Mouse (Mus musculus) liver, adult 2 months (tissue): ENCODE results near the gene Tmprss15. TPM values are rescaled to one million over a fixed set of nuclear protein-coding genes. Genes with fewer than 3 reads are reported as not detected.

Experiments
- DNase-seq: peaks from one replicate; pipeline ENCODE4 v3.0.0-alpha.2; 2011; ENCODE audit warnings: low read depth, low spot score; ENCODE audit errors: extremely low read depth
- H3K27ac ChIP-seq: fragments of 200-500 bp; replicated peaks from 2 replicates; pipeline ENCODE4 v1.5.1; 2012; ENCODE audit warnings: low read depth, mild to moderate bottlenecking, control low read depth, inconsistent platforms, low read length; ENCODE audit not compliant: insufficient read depth
- H3K27me3 ChIP-seq: fragments of 200-500 bp; 2 replicates; pipeline ENCODE4 v1.6.1; 2012; ENCODE audit warnings: mild to moderate bottlenecking, moderate library complexity, low read length, inconsistent platforms; ENCODE audit not compliant: control insufficient read depth, insufficient read depth
- H3K36me3 ChIP-seq: fragments of 200-500 bp; 2 replicates; pipeline ENCODE4 v1.6.1; 2012; ENCODE audit warnings: low read length, inconsistent platforms; ENCODE audit not compliant: control insufficient read depth, insufficient read depth
- H3K4me1 ChIP-seq: fragments of 200-500 bp; 2 replicates; pipeline ENCODE4 v1.6.1; 2011; ENCODE audit warnings: low read length; ENCODE audit not compliant: control insufficient read depth, insufficient read depth
- H3K4me3 ChIP-seq: fragments of 200-500 bp; 2 replicates; pipeline ENCODE4 v1.5.1; 2011; ENCODE audit warnings: low read depth, mild to moderate bottlenecking, control low read depth, low read length, moderate library complexity; ENCODE audit not compliant: insufficient read depth
- H3K79me2 ChIP-seq: fragments of 200-500 bp; 2 replicates; pipeline ENCODE4 v1.6.1; 2012; ENCODE audit warnings: inconsistent platforms, mild to moderate bottlenecking, low read length, moderate library complexity; ENCODE audit not compliant: control insufficient read depth, insufficient read depth
- H3K9ac ChIP-seq: fragments of 200-500 bp; 2 replicates; pipeline ENCODE4 v1.6.1; 2012; ENCODE audit warnings: low read depth, mild to moderate bottlenecking, control low read depth, inconsistent platforms, low read length
- CTCF ChIP-seq: fragments of 200-500 bp; IDR thresholded peaks from 2 replicates; pipeline ENCODE4 v1.5.1; 2011; ENCODE audit warnings: low read depth, low read length, control low read depth
- POLR2A ChIP-seq: fragments of 200-500 bp; IDR thresholded peaks from 2 replicates; pipeline ENCODE4 v1.6.1; 2011; ENCODE audit warnings: low read length, control low read depth; ENCODE audit not compliant: insufficient read depth; ENCODE audit errors: extremely low read depth
- WGBS: fragments of 180-500 bp; shearing (Covaris S2); methylation state at CpG from one replicate; pipeline ENCODE4 v1.1.7; 2018; 5-methylcytosine and 5-hydroxymethylcytosine counted together
- polyA plus RNA-seq: library from polyadenylated mRNA; depleted of rRNA; stranded (reverse); fragments of >200 nt; gene quantifications from 2 replicates; pipeline ENCODE4 v1.2.3, GENCODE M21; 2012; rRNA removed
- total RNA-seq: library from RNA; depleted of rRNA; stranded (reverse); fragments of >200 nt; gene quantifications from 2 replicates; pipeline ENCODE4 v1.2.3, GENCODE M21; 2014; rRNA removed

Tmprss15 gene
- total and polyA plus RNA-seq, 2 experiments = not detected

- H3K4me3 ChIP-seq = no peak overlapping the region
- TF ChIP-seq CTCF = no peak
- no peak for TF ChIP-seq POLR2A
- DNase-seq = no peak
- H3K27ac ChIP-seq = no peak overlapping the region
- WGBS = 92% methylated on average over 2 of the region's 2 CpGs
- no peaks in the 10 kb centered on the region for H3K4me1 ChIP-seq
- no peaks in the 10 kb centered on the region for H3K79me2 ChIP-seq
- H3K36me3 ChIP-seq = no peaks in the 10 kb centered on the region
- 0 out of 2 replicates have a peak, but pooled peaks cover 6% of the 10 kb centered on the region for H3K27me3 ChIP-seq
- H3K9ac ChIP-seq = no peak overlapping the region
These were observed 156.6 kb downstream of the Tmprss15 start for GRCm38 (mm10) chr16:78934298-78934697.

GRCm38 (mm10) chr16:78931287-78932025 lies 159.4 kb downstream of the Tmprss15 start:
- TF ChIP-seq CTCF (no peak), POLR2A (no peak)
- Histone ChIP-seq H3K4me1 (no peaks in the 10 kb centered on the region), H3K4me3 (no peak overlapping the region), H3K79me2 (no peaks in the 10 kb centered on the region), H3K36me3 (no peaks in the 10 kb centered on the region), H3K9ac (no peak overlapping the region), H3K27ac (no peak overlapping the region), H3K27me3 (0 out of 2 replicates have a peak, but pooled peaks cover 6% of the 10 kb centered on the region)
- WGBS = 15% methylated on average over 16 of the region's 16 CpGs
- DNase-seq = no peak

DNA sequence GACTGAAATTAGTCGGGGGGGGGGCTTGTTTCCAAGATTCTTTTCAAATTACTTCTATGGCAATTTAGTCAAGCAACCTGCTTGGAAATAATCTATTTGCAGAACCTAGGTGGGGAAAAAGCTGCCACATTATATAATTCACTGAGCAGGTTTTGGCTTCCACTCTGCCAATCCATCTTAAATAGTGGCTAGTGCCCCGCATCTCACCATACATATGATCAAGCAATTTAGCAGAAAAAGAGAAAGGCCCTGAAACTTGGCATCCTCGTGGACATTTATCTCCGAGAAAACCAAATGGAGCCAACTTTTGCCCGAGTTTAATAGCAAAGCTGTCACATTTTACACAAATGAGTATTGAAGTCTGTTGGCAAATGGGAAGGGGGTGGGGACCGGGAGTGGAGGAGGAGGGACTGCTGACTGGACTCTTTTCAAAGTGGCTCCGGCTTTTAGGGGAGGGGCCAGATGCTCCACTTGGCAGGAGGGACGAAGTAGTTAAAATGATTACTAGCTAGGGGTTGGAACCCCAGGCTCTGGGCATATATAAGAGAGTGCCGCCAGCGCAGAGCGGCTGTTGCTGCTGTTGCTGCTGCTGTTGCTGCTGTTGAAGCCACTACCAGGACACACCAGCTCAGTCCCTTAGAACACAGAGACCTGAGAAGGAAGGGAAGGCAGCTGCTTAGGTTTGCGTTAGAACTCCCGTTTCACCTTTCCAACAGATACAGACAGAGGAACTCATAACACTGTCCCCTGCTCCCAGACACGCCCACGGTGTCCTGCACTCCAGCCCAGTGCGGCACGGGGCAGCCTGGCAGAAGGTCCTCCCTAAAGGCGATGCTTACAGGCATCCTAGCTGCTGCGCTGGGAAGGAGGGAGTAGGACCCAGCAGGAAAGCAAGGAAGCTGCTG lies 160.3 kb downstream of the Tmprss15 start, which contains the start of gene Chodl:
Chodl (plus strand) TSS at position 567 of the 905 bp plus-strand sequence.
- H3K4me1 ChIP-seq = no peaks in the 10 kb centered on the region
- DNase-seq = no peak
- no peaks in the 10 kb centered on the region for H3K79me2 ChIP-seq
- H3K27me3 ChIP-seq = 0 out of 2 replicates have a peak, but pooled peaks cover 6% of the 10 kb centered on the region
- H3K27ac ChIP-seq = no peak within 1 kb of the TSS
- H3K4me3 ChIP-seq = no peak within 1 kb of the TSS
- 16% methylated on average over 19 of the region's 19 CpGs for WGBS
- TF ChIP-seq CTCF (no peak), POLR2A (no peak)
- no peak within 1 kb of the TSS for H3K9ac ChIP-seq
- no peaks in the 10 kb centered on the region for H3K36me3 ChIP-seq

DNA sequence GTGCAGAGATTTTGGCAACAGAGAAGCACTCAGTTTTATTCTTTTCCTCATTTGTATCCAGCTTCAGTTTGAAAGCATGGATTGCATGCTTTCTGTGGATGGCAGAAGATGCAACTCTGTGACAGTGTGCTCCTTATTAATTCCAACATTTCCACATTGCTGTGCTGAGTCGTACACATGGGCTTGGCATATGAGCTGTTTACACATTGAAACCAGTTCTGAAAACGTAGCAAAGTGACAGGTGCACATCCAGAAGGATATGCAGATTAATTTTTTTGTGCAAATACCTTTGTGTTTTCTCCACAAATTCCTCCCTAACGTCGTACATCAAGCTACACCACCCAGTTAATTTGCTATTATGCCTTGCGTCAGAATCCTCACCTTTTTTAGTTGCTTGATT lies 168.3 kb downstream of the Tmprss15 start:
- no peaks in the 10 kb centered on the region for H3K36me3 ChIP-seq
- H3K27ac ChIP-seq = no peak overlapping the region
- H3K9ac ChIP-seq = no peak overlapping the region
- no peak for TF ChIP-seq CTCF
- no peak for TF ChIP-seq POLR2A
- whole genome bisulfite sequencing = 64% methylated on average over 5 of the region's 5 CpGs
- no peaks in the 10 kb centered on the region for H3K27me3 ChIP-seq
- no peaks in the 10 kb centered on the region for H3K79me2 ChIP-seq
- no peaks in the 10 kb centered on the region for H3K4me1 ChIP-seq
- no peak overlapping the region for H3K4me3 ChIP-seq
- no peak for DNase-seq

Other genes with a start within 250 kb of the Tmprss15 start
- not detected in 2 replicates for gene Chodl, start 160.1 kb downstream of the Tmprss15 start, total RNA-seq
- not detected in 2 replicates for gene Chodl, start 160.1 kb downstream of the Tmprss15 start, polyA plus RNA-seq